Mouse (Mus musculus): Measurements from ENCODE around the gene Slc35f1.
A peak's percentile ranks its signal among the peaks of the same experiment; 100 is the strongest.

Slc35f1 gene

GRCm38 (mm10) chr10:53100881-53101280 lies 410.5 kb downstream of the Slc35f1 start:
- DNase-seq (ENCODE audit: low spot score), result no peak

GRCm38 (mm10) chr10:53101412-53101811 lies 411.1 kb downstream of the Slc35f1 start:
- no peak for DNase-seq (ENCODE audit: low spot score)

- no peak for DNase-seq (ENCODE audit: low spot score)
Observed at GRCm38 (mm10) chr10:53102423-53102822, 412.1 kb downstream of the Slc35f1 start.

- peak; percentile 60 for DNase-seq (ENCODE audit: low spot score)
Observed at GRCm38 (mm10) chr10:53115028-53115427, 424.7 kb downstream of the Slc35f1 start.

GRCm38 (mm10) chr10:53115673-53116398 lies 425.5 kb downstream of the Slc35f1 start:
- DNase-seq (ENCODE audit: low spot score), result peak; percentile 29

- DNase-seq (ENCODE audit: low spot score), result no peak
Observed at GRCm38 (mm10) chr10:53120608-53121007, 430.3 kb downstream of the Slc35f1 start.

GRCm38 (mm10) chr10:53124365-53124764 lies 434.0 kb downstream of the Slc35f1 start:
- peak; percentile 24 for DNase-seq (ENCODE audit: low spot score)

- DNase-seq (ENCODE audit: low spot score), result no peak
Observed at GRCm38 (mm10) chr10:53132707-53133106, 442.4 kb downstream of the Slc35f1 start.

GRCm38 (mm10) chr10:53150321-53150720 lies 460.0 kb downstream of the Slc35f1 start:
- DNase-seq (ENCODE audit: low spot score), result no peak

GRCm38 (mm10) chr10:53150916-53151315 lies 460.6 kb downstream of the Slc35f1 start:
- DNase-seq (ENCODE audit: low spot score), result no peak

GRCm38 (mm10) chr10:53156374-53156773 lies 466.0 kb downstream of the Slc35f1 start:
- DNase-seq (ENCODE audit: low spot score), result no peak

- DNase-seq (ENCODE audit: low spot score), result no peak
Observed at GRCm38 (mm10) chr10:53157740-53158139, 467.4 kb downstream of the Slc35f1 start.
